Mouse (Mus musculus): ENCODE measurements around the gene Fam111a. TPM values are rescaled to one million over a fixed set of nuclear protein-coding genes. Genes with fewer than 3 reads are reported as not detected.
A peak's percentile ranks its signal among the peaks of the same experiment; 100 is the strongest.

Fam111a gene
- total and polyA plus RNA-seq, 3 experiments: 47.6 to 103 (median 92.6) TPM

DNA sequence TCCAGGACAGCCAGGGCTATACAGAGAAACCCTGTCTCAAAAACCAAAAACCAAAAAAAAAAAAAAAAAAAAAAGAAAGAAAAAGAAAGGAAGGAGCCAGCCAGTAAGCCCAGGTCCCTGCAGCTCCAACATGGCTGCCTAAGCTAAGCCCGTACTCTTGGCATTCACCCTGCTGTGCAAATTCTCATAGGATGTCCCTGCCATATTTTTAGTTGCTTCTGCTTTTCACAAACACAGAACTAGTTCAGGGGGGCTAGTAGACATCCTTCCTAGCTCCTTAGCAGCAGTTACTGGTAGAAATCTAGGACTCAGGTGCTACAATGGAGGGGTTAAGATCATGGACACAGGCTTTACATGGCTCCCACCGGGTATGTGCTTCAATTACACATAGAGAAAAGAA is 30.0 kb downstream of the Fam111a start:
- TF ChIP-seq MEF2A (IDR thresholded peaks at IDR 0.05; ENCODE audit: borderline replicate concordance, low read depth, low read length): no peak
- no peak for TF ChIP-seq RAD21 (IDR thresholded peaks at IDR 0.05; ENCODE audit: low read depth, low read length)
- no peak for TF ChIP-seq E2F4 (IDR thresholded peaks at IDR 0.05; ENCODE audit: insufficient replicate concordance, low read depth, low read length)
- TF ChIP-seq POLR2A (IDR thresholded peaks at IDR 0.05; ENCODE audit: low read depth, low read length): no peak; the same call in 1 of the 2 replicates
- no peak for TF ChIP-seq MXI1 (IDR thresholded peaks at IDR 0.05; ENCODE audit: low read depth, low read length)
- no peak for TF ChIP-seq KAT2A (IDR thresholded peaks at IDR 0.05; ENCODE audit: insufficient replicate concordance, low read length)
- TF ChIP-seq JUN (IDR thresholded peaks at IDR 0.05; ENCODE audit: insufficient read depth, low read depth, low read length): no peak
- no peak for TF ChIP-seq CTCF (conservative IDR thresholded peaks at IDR 0.05 in 1 of 2, IDR thresholded peaks at IDR 0.05 in 1 of 2; ENCODE audit: low read depth in 2 of 2, low read length in 2 of 2)
- no peak; the same call in 1 of the 2 replicates for TF ChIP-seq CHD1 (IDR thresholded peaks at IDR 0.05; ENCODE audit: low read depth, low read length)
- no peak for TF ChIP-seq MYC (IDR thresholded peaks at IDR 0.05; ENCODE audit: low read depth, low read length)
- no peak for TF ChIP-seq UBTF (IDR thresholded peaks at IDR 0.05; ENCODE audit: low read depth, low read length)
- no peak for TF ChIP-seq BHLHE40 (IDR thresholded peaks at IDR 0.05; ENCODE audit: low read depth, low read length)
- TF ChIP-seq PAX5 (IDR thresholded peaks at IDR 0.05; ENCODE audit: low read length): no peak
- no peak for TF ChIP-seq TBP (conservative IDR thresholded peaks at IDR 0.05; ENCODE audit: low read depth, low read length)
- H3K79me2 ChIP-seq (replicated peaks; ENCODE audit: control insufficient read depth, extremely low read depth, insufficient read depth, poor library complexity, severe bottlenecking): peaks cover 67% of the 10 kb centered on the region
- in situ Hi-C loops (cut with MboI; ENCODE audit: low pct_ligation_motif_present, low pct_unique_long_range_greater_than_20kb, low sequenced_read_pairs): loop anchor here (10.0 kb wide), 2 partner anchors 229 to 561 kb away; no protein-coding TSS in a partner anchor
- no peak for DNase-seq (ENCODE audit: extremely low read depth)
- H3K4me2 ChIP-seq (ENCODE audit: insufficient read depth, low read depth, poor library complexity, severe bottlenecking): peak overlapping the region; percentile 100
- H3K36me3 ChIP-seq (replicated peaks in 1 of 2; ENCODE audit: control insufficient read depth in 1 of 2, insufficient read depth in 1 of 2, low read length in 1 of 2): peaks cover 20 to 32% of the 10 kb centered on the region in 2 experiments
- no peaks in the 10 kb centered on the region for H3K27me3 ChIP-seq (replicated peaks)
- peak overlapping the region; percentile 92 for H3K27ac ChIP-seq (ENCODE audit: insufficient read depth, low read depth)
- H3K4me3 ChIP-seq (replicated peaks in 1 of 3; ENCODE audit: low read depth in 2 of 3, low read length in 2 of 3, poor library complexity in 1 of 3): peak overlapping the region; percentile 50 to 91 (median 58)
- H3K9ac ChIP-seq (ENCODE audit: insufficient read depth, low read depth): peak overlapping the region; percentile 95
- dilution Hi-C loops (cut with MboI; ENCODE audit: extremely low pct_ligation_motif_present, extremely low pct_unique_long_range_greater_than_20kb, low sequenced_read_pairs): no loop called here
- peaks cover 13 to 56% of the 10 kb centered on the region in 2 experiments; a peak in 3 of 4 replicates for H3K4me1 ChIP-seq (ENCODE audit: control insufficient read depth in 1 of 2, insufficient read depth in 2 of 2)
- no peaks in the 10 kb centered on the region for H3K9me3 ChIP-seq (replicated peaks; ENCODE audit: low read length)

DNA sequence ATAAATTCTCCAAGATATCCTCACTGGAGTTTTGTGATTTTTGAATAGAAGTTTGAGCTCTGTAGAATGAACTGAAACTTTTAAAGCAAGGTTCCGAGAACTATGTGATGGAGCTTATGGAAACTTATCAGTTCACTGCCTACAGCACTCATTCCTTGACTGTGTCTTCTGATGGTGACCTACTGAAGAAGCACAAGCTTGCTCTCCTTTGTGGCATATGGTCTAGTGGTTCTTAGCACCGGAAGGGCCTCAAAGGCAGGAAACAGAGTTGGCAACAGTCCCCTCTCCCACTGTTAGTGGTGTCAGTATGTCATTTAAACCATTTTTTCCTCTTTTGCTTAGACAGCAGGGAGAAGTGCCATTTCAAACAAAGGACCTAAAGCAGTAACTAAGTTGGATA is 31.1 kb downstream of the Fam111a start:
- no peaks in the 10 kb centered on the region for H3K9me3 ChIP-seq (replicated peaks; ENCODE audit: low read length)
- dilution Hi-C loops (cut with MboI; ENCODE audit: extremely low pct_ligation_motif_present, extremely low pct_unique_long_range_greater_than_20kb, low sequenced_read_pairs): no loop called here
- peak; percentile 81 for DNase-seq (ENCODE audit: extremely low read depth)
- peak overlapping the region; percentile 71; the same call in 1 of the 2 replicates for H3K4me2 ChIP-seq (ENCODE audit: insufficient read depth, low read depth, poor library complexity, severe bottlenecking)
- H3K27ac ChIP-seq (ENCODE audit: insufficient read depth, low read depth): peak overlapping the region; percentile 63
- peaks cover 20 to 32% of the 10 kb centered on the region in 2 experiments for H3K36me3 ChIP-seq (replicated peaks in 1 of 2; ENCODE audit: control insufficient read depth in 1 of 2, insufficient read depth in 1 of 2, low read length in 1 of 2)
- in situ Hi-C loops (cut with MboI; ENCODE audit: low pct_ligation_motif_present, low pct_unique_long_range_greater_than_20kb, low sequenced_read_pairs): loop anchor here (10.0 kb wide), 2 partner anchors 228 to 562 kb away; no protein-coding TSS in a partner anchor
- H3K79me2 ChIP-seq (replicated peaks; ENCODE audit: control insufficient read depth, extremely low read depth, insufficient read depth, poor library complexity, severe bottlenecking): peaks cover 73% of the 10 kb centered on the region
- H3K4me1 ChIP-seq (ENCODE audit: control insufficient read depth in 1 of 2, insufficient read depth in 2 of 2): peaks cover 13 to 56% of the 10 kb centered on the region in 2 experiments; a peak in 3 of 4 replicates
- peak overlapping the region; percentile 95; the same call in 1 of the 2 replicates for H3K9ac ChIP-seq (ENCODE audit: insufficient read depth, low read depth)
- H3K4me3 ChIP-seq (replicated peaks in 1 of 3; ENCODE audit: low read depth in 2 of 3, low read length in 2 of 3, poor library complexity in 1 of 3): peak overlapping the region in 2 of 3 experiments; percentile 25 to 58
- H3K27me3 ChIP-seq (replicated peaks): no peaks in the 10 kb centered on the region
- TF ChIP-seq MYC (IDR thresholded peaks at IDR 0.05; ENCODE audit: low read depth, low read length) (peak; percentile 88; the same call in 1 of the 2 replicates), MAFK (IDR thresholded peaks at IDR 0.05; ENCODE audit: insufficient replicate concordance, low read length) (no peak), PAX5 (IDR thresholded peaks at IDR 0.05; ENCODE audit: low read length) (no peak), JUND (conservative IDR thresholded peaks at IDR 0.05; ENCODE audit: low read depth, low read length) (peak; percentile 71), MAX (IDR thresholded peaks at IDR 0.05; ENCODE audit: low read length) (peak; percentile 59; the same call in 1 of the 2 replicates), ZMIZ1 (IDR thresholded peaks at IDR 0.05; ENCODE audit: low read depth, low read length) (0 out of 2 replicates have a peak, but pooled peaks have one; percentile 47), CHD1 (IDR thresholded peaks at IDR 0.05; ENCODE audit: low read depth, low read length) (no peak), POLR2AphosphoS2 (IDR thresholded peaks at IDR 0.05; ENCODE audit: low read depth, low read length) (0 out of 2 replicates have a peak, but pooled peaks have one; percentile 39), RCOR1 (conservative IDR thresholded peaks at IDR 0.05; ENCODE audit: low read depth, low read length) (no peak), ZNF384 (IDR thresholded peaks at IDR 0.05; ENCODE audit: low read depth, low read length) (no peak; the same call in 1 of the 2 replicates), IRF4 (IDR thresholded peaks at IDR 0.05; ENCODE audit: low read depth, low read length) (peak; percentile 56; the same call in 1 of the 2 replicates), TCF12 (IDR thresholded peaks at IDR 0.05; ENCODE audit: low read depth, low read length) (0 out of 2 replicates have a peak, but pooled peaks have one; percentile 35), NELFE (IDR thresholded peaks at IDR 0.05; ENCODE audit: low read depth, low read length) (peak; percentile 49; the same call in 1 of the 2 replicates), ZC3H11A (IDR thresholded peaks at IDR 0.05; ENCODE audit: low read depth, low read length) (no peak), POLR2A (IDR thresholded peaks at IDR 0.05; ENCODE audit: low read depth, low read length) (peak; percentile 50), KAT2A (IDR thresholded peaks at IDR 0.05; ENCODE audit: insufficient replicate concordance, low read length) (no peak), E2F4 (IDR thresholded peaks at IDR 0.05; ENCODE audit: insufficient replicate concordance, low read depth, low read length) (0 out of 2 replicates have a peak, but pooled peaks have one; percentile 14), BHLHE40 (IDR thresholded peaks at IDR 0.05; ENCODE audit: low read depth, low read length) (no peak; the same call in 1 of the 2 replicates), GABPA (IDR thresholded peaks at IDR 0.05; ENCODE audit: insufficient replicate concordance, low read depth, low read length) (no peak), USF2 (conservative IDR thresholded peaks at IDR 0.05; ENCODE audit: low read depth, low read length) (no peak), MAZ (IDR thresholded peaks at IDR 0.05; ENCODE audit: low read depth, low read length) (no peak), MXI1 (IDR thresholded peaks at IDR 0.05; ENCODE audit: low read depth, low read length) (no peak), SIN3A (IDR thresholded peaks at IDR 0.05; ENCODE audit: low read length) (peak; percentile 75), SMC3 (IDR thresholded peaks at IDR 0.05; ENCODE audit: low read depth, low read length) (no peak), UBTF (IDR thresholded peaks at IDR 0.05; ENCODE audit: low read depth, low read length) (no peak)
